Mouse (Mus musculus) adrenal gland, postnatal 36 days (tissue): ENCODE data around the gene Slc6a12. TPM values are rescaled to one million over a fixed set of nuclear protein-coding genes. Genes with fewer than 3 reads are reported as not detected.

ENCODE experiments used
- DNase-seq, 2 experiments: peaks; one replicate each; pipeline ENCODE4 v3.0.0; 2021; ENCODE audit warnings: mixed read lengths in 1 of 2
- total RNA-seq, 2 experiments: library from RNA; stranded (reverse); gene quantifications; 2 replicates each; pipeline ENCODE4 v1.2.3; 2021

Slc6a12 gene
- total RNA-seq, 2 experiments from 2014 or later, result 0.63 to 0.66 TPM

DNA sequence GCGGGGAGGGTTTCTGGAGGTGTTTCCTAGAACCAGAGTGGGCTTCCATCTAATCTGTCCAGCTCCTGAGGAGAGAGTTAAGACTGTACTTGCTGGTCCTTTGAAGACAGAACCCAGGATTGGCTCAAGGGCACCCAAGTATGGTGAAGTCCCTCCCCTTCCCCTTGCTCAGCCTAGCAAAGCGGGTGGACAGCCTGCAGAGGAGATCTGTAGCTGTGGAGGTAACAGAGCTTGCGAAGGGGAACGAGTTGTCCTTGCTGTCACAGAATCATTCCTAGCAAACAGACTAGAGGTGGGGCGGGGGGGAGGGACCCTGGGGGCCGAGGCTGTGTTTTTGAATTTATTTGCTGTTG lies 871 bp downstream of the Slc6a12 start:
- no peak for DNase-seq

DNA sequence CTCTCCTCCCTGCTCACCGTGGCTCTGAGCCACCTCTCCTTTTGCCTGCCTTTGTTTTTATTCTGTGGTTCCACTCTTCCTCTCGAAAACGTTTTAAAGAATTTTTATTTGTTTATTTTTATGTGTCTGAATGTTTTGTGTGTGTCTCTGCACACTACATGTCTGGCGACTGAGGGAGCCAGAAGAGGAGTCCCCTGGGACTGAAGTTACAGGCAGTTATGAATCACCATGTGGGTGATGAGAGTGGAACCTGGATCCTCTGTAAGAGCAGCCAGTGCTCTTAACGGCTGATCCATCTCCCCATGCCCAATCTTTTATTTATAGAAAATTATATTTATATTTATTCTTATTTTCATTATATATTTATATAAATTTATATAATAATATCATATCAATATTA lies 1.5 kb downstream of the Slc6a12 start:
- no peak for DNase-seq

DNA sequence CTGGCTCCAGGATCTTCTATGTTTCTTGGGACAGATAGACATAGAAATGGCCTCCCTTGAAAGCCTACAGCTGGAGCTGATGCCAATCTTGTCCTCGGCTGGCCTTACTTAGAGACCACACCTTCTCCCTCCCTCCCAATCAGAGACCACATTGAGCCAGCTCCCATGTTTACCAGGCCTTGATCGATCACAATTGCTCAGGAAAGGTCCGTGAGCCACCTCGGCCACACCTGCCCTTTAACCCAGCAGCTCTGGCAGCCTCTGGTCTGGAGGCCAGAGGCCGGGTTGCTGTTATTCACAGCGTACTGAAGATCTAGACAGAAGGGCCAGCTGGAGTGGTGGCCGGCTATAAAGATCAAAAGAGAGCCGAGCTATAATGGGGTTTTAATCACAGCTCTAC lies 3.6 kb downstream of the Slc6a12 start:
- DNase-seq, result peak in 1 of 2 experiments; percentile 26

DNA sequence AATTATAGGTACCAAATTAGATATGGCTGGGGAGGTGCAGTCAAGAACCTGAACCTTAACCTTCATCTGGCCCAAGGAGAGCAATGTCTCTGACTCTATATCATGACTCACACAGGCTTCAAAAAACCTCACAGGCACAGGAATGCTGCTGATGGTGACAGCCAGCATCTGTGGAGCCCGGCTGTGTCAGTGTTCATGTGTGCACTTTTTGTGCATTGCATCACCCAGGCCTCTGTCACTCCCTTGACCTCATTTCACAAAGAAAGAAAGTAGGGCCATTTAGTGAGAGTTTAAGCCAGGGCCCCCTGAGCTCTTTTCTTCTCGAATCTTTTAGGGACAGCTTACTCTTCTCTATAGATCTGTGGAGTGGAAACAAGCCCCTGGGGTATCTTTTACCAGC lies 9.4 kb downstream of the Slc6a12 start:
- DNase-seq, result peak; percentile 46 to 52

DNA sequence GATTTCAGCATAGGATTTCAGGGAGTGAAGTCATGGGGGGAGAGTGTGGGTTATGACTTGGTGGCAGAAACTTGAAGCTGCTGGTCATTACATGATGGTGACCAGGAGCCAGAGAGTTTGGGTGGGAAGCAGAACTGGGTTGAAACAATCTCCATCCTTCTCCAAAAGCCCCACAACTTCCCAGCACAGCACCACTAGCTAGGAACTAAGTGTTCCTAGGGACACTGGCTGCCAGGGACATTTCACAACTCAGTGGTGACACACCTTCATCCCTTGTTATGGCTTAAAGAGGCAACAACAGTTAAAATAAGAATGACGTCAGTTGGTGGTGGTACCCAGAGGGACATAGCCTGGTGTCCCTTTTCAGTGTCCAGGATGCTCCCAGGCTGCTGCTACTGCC lies 13.2 kb downstream of the Slc6a12 start:
- no peak for DNase-seq

DNA sequence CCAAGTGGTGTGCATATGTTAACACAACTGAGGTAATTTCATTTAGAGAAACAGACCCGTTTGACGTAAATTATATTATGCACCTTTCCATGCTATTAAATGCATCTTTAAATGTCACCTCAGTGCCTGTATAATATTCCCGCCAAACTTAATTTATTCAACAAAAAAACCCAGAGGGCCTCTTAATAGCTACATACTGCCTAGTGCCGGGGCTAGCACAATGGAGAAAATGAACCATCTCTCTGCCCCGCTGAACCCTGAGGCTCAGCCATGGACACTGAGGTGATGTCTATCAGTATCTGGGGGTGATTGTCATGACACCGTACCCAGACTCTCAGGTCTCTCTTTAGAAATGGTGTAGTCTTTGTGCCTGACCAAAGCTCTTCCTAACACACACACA lies 14.4 kb downstream of the Slc6a12 start:
- no peak for DNase-seq

DNA sequence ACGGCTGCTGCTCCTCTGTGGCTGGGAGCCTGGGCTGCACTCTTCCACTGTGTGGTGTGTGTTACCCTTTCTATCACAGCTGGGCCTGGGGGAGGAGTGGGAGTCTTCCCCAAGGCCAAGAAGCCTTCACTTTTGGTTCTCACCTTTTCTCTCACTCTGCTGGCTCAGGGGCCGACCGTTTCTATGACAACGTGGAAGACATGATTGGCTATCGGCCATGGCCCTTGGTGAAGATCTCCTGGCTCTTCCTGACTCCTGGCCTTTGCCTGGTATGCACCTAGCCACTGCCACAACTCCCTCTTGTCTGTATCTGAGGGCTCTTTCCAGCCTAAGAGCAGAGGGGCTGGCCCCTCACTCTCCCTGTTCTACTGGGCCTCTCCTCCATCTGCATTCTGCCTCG lies 20.2 kb downstream of the Slc6a12 start:
- no peak for DNase-seq

DNA sequence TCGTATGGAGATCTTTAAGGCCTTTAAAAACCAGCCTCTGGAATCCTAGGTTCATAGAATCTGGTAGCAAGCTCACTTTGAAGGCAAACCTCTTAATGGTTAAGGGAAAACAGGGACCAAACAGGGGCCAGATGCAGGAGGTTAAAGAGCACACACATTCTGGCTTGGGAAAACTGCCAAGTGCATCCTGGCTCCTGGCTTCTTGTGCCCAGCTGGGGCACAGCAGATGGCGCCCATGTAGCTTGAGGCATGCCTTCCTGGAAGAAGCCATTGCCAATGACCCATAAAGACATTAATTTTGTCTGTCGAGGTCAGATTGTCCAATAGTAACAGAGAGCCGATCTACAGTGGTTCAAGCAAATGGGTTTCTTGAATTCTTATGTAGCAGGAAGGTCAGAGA lies 21.1 kb downstream of the Slc6a12 start:
- DNase-seq, result no peak

DNA sequence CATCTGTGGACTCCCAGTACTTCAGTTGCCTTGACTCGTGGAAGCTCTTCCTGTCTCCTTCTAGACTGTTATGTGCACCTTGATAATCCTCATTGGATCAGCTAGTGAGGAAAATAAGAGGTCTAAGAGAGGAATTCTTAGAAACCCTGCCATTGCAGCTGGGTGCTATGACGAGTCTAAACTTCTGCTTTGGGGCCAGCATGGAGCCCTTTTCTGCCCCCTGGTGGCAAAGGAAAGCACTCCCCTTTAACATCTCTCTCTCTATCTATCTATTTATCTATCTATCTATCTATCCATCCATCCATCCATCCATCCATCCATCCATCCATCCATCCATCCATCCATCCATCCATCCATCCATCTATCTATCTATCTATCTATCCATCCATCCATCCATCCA lies 23.7 kb downstream of the Slc6a12 start:
- DNase-seq, result peak; percentile 54 to 71

DNA sequence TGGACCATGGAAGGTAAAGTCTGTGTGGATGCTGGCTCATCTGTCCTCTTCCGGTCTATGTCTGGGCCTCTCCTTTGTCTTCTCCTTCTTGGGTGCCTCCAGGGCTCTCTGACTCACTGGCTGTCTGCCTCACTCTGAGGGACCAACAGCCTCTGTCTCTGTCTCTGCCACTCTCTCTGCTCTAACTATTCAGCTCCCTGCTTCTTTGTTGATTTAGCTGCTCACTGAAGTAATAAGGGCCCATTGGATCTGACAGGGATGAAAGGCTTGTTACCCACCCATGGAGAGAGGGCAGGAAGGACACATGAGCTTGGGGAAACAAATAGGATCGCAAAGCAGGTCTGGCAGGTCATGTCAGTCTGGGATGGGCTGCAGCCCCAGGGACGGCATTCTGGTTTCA lies 24.2 kb downstream of the Slc6a12 start:
- no peak for DNase-seq

DNA sequence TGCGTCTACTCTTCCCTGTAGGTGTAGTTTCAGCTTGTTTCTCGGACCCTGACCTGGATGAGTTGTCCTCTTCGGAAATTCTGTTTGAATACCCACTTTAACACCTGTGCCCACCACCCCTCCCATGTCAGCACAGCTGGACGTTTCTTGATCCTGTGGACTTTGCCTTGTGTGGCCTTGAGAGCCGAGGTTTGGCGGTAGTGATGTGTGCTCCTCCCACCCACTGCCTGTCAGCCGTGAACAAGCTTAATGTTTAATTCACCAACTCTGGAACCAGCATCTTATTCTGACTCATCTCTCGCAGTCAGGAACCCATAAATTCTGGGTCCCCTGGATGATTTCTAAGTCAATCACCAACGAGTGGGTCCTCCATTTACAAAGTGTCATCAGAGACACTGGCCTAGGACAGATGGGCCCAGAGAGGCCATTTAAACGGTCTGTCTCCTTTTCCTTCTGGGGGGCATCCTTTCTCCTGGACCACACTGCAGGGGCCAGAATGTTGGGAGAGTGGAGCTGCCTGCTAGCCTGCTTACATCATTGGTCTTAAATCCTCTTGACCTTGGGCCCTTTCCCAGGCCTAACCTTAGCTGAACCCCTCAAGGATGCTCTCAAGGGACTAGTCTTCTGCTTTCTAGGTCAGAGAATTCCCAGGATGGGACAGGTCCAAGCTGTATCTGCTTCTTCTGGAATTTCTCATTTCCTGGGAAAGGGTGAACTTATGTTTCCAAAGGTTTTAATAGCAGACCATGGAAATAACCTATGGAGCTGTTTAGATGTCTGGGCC lies 28.5 kb downstream of the Slc6a12 start:
- DNase-seq, result no peak

DNA sequence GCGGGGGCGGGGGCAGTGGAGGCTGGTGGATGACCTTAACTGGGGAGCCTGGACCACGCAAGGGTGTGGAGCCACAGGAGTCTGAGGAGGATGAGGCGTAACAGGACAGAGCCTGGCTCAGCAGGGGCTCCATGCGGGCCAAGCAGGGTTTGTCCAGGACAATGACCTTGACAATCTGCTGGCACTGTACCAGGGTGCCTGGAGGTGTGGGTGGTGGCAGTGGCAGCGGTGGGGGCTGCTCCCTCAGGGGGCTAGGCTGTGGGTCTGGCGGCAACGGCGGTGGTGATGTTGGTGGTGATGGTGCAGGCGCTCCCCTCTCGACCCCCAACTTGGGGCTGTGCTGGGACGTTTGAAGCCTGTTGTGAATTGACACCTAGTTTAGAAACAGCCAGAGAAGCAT lies 33.3 kb downstream of the Slc6a12 start:
- peak; percentile 12 to 32 for DNase-seq

DNA sequence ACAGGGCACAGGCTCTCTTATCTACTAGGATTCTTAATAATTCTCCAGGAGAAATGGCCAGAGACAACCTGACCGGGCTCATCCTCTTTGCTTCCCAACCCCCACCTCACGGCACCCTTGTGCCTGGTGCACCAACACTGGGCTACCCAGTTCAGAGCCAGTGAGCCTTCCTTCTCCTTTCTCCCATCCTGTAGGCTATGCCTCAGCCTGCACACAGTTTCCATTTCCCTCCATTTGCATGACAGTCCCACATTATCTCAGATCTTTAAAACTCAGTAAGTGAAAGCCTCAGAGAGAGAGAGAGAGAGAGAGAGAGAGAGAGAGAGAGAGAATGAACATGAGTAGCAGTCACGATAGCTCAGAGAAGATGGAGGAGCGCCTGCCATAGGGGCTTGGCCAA lies 35.4 kb downstream of the Slc6a12 start:
- no peak for DNase-seq

DNA sequence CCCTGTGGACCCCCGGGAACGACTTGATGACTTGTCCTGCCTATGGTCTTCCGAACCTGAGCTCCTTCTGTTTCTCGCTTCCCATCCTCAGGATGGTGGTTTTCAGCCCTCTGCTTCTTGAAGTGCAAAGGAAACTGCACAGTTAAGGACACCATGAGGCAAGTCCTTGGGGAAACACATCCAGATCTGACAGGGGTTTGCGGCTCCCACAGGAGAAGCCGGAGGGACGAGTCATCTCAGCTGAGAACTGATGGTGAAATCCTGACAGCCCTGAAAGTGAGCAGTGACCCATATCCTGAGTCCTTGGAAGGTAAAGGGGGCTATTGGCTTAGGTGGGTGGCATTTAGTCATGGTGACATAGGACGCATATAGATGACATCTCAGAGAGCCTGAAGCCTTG lies 37.7 kb downstream of the Slc6a12 start:
- DNase-seq, result no peak

DNA sequence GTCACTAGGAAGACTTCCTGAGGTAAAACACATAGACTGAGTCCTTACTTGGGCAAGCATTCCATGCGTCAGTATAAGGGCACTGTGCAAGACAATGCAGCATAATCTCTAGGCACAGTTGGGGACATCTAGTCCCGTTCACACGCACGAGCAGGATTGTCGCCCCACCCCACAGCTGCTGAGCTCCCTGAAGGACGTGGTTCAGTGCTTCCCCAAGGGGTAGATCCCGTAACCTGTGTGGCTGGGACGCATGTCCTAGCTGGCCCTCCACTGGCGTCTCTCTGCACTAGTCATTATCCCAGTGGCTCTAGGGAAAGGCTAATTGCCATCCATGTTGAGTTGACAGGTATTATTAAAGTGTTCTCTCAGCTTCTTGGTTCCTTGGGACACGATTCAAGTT lies 39.2 kb downstream of the Slc6a12 start:
- no peak for DNase-seq

DNA sequence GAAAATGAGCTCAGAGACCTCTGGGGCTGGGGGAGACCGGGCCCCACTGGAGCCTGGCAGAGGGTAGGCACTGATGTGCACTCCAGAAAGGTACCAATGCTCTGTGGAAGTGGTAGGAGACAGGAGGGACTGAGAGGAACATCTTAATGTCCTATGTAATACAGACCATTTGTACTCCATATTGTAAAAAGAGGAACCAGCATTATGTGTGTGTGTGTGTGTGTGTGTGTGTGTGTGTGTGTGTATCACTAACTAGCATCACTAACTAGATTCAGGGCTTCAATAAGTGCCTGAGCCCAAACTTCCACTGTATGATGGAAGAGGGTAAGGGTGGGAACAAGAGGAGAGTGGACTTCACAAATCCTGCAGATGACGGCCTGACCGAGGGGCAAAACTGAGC lies 42.5 kb downstream of the Slc6a12 start:
- no peak for DNase-seq

DNA sequence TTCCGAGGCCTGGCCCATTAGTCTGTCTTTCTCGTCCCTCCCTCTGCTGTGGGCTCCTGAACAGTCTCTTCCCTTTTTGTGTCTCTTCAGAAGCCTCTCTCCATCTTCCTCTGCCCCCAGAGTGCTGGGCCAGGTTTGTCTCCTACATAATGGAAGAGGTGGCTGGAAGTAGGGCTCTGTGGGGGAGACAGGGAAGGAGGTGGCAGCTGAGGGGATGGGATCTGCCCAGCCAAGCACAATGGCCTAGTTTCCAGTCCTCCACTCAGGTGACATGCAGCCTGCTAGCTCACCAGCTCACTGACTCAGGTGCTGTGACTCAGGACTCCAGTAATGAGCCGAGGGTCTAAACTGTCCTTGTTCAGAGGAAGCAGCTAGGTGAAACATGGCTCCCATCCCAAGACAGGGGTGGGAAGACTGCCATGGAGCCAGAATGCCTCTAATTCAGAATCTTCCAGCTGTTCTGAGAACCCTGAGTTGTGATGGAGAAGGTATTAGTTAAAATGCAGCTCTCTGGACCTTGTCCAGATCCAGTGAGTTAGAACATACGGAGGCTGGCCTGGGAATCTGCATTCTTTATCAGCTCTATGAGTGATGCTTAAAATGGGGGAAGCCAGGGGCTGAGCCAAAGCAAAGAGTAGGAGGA lies 49.9 kb downstream of the Slc6a12 start:
- no peak for DNase-seq

DNA sequence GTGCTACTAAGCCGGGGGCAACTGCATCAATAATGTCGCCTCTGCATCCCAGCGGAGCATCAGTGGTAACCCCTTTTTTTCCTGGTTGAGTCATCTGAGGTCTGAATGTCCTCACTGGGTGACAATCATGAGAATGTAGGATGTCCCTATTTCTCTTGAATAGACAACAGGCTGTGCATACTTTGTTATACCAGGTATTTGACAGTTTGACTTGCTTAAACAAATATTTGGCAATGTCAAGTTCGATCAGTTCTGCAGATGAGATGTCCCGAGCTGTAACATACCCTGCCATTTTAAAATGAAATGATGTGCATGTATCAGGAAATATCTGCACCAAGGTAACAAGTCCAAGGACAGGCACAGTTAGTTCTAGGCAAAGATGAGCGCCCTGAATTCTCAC lies 58.3 kb downstream of the Slc6a12 start:
- no peak for DNase-seq

DNA sequence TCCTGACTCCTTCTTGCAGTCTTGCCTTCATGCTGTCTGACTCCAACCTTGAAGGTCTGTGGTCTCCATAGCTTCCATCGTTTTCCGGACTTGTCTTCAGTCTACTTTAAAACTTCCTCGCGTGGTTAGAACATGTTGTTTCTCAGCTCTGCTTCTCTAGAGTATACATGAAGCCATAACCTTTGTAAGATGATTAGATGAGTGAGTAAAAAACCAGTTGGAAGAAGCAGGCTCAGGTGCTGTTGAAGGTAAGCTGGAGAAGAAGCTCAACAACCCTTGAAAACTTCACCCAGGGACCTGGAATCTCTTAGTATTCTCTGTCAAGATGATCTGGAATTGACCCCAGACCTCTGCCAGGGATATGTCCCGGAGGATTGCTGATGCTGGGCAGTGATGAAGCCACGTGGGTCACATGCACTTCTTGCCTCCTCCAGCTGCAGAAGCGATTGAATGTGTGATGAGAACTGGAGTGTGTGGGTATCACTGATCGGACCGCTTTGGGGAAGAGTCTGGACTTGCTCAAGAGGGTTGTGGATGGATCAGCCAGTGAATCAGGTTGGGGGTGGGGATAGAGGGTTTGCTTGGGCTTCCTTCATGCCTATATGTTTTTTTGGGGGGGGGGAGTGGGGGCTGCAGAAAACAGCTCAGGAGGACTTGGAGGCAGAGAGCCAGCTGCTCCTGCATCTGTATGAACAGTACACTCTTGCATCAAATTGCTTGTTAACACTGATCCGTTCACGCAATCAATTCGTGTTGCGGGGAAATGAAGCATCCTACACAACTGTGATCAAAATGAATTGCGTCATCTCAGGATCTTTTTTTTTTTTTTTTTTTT lies 59.2 kb downstream of the Slc6a12 start:
- DNase-seq, result no peak

DNA sequence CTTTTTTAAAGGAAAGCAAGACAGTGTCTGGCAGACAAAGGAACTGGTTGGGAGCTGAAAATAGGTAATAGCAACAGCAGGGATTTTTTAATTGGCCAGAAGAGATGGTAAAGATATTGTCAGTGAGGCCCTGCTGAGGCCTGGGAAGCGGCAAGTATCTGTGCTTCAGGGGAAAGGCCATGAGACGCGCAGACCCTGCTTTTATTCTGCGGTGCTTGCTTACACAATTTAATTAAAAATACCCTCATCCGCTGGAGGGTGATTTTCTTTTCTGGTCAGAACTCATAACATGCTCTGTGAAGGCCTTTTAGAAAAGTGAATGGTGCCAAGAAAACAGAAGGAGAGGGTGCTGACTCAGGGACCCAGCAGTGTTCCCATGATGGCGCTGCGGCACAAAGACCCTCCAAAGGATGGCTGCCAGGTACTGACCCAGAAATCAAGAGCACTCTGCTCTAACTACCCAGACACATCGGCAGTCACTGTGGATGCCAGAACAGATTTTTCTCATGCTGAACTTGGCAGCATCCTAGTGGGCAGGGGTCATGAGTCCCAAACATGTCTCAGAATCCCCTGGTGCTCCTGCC lies 59.9 kb downstream of the Slc6a12 start:
- DNase-seq, result no peak

DNA sequence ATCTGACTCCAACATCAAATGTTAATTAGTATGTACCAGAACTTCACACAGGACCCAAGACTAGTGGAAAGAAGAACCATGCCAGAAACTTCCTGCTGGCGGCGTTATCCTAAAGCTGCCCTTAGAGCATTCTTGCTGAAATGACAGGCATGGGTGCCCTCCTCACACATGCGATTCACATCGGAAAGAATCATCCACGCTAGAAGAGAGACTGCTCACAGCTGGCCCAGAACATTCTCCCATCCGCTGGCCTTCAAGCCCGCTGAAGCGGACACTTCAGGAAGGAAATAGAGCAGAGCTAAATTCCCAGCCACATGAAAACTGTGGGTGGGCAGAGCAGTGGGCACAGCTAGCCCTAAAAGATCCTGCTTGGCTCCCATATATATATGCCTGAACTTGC lies 62.4 kb downstream of the Slc6a12 start:
- DNase-seq, result no peak

DNA sequence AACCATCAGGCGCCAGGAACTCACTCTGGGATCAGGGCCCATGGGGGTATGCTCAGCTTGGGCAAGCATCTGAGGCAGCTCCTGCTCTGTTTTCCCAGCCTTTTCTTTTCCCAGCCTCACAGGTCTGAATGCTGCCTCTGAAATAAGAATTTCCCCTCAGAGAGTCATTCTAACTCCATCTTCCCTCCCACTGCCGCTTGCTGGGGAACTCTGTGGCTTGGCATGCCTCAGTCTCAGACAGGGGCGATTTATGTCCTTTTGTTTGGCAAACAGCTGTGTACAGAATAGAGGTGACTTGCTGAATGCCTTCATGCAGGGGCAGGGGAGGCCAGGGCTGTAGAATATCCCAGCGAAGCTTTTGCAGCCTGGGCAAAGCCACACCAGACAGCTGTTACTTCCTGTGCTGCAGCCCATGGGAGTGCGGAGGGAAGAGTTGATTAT lies 64.7 kb downstream of the Slc6a12 start:
- DNase-seq, result no peak
